Mouse (Mus musculus) mouse embryonic stem cell (cell line): Measurements from ENCODE around the gene Rabac1.

Experiments
- in situ Hi-C, 2 experiments: fragments of 300-500 bp; cut with MboI; formaldehyde crosslinking; loops; 1 replicate in 1 of 2; 3 replicates in 1 of 2; pipeline ENCODE4 v1.14.3; 2019 to 2020; ENCODE audit warnings: low sequenced_read_pairs in 2 of 2, low pct_unique_long_range_greater_than_20kb in 1 of 2, mixed read lengths in 1 of 2; ENCODE audit not compliant: unreplicated experiment in 1 of 2

Gene Rabac1

GRCm38 (mm10) chr7:24954450-24954849 is 18.1 kb downstream of the Rabac1 start:
- in situ Hi-C loops: loop anchor here in 1 of 2 experiments (10.0 kb wide), 1 partner anchor 110 kb away; no protein-coding TSS in a partner anchor

- in situ Hi-C loops: loop anchor here in 1 of 2 experiments (10.0 kb wide), 1 partner anchor 109 kb away; no protein-coding TSS in a partner anchor
Measured at GRCm38 (mm10) chr7:24953966-24954365, 18.6 kb downstream of the Rabac1 start.

- in situ Hi-C loops: loop anchor here in 1 of 2 experiments (10.0 kb wide), 1 partner anchor 105 kb away; no protein-coding TSS in a partner anchor
Measured at GRCm38 (mm10) chr7:24949958-24950623, 22.5 kb downstream of the Rabac1 start.

- in situ Hi-C loops: no loop called here
Measured at GRCm38 (mm10) chr7:24948774-24949173, 23.8 kb downstream of the Rabac1 start.

GRCm38 (mm10) chr7:24947316-24948048 is 25.1 kb downstream of the Rabac1 start:
- in situ Hi-C loops: no loop called here

- in situ Hi-C loops: no loop called here
Measured at GRCm38 (mm10) chr7:24944257-24944950, 28.1 kb downstream of the Rabac1 start, which contains the start of gene Gm4881. Gene Gm4881 (minus strand): TSS chr7:24944494.

GRCm38 (mm10) chr7:24943641-24944040 is 28.9 kb downstream of the Rabac1 start:
- in situ Hi-C loops: no loop called here

GRCm38 (mm10) chr7:24931651-24932050 is 40.9 kb downstream of the Rabac1 start:
- in situ Hi-C loops: no loop called here

GRCm38 (mm10) chr7:24930475-24930874 is 42.1 kb downstream of the Rabac1 start:
- in situ Hi-C loops: no loop called here
